Mouse (Mus musculus) liver, embryonic 12.5 days (tissue): Measurements from ENCODE around the gene Olfr395. TPM values are rescaled to one million over a fixed set of nuclear protein-coding genes. Genes with fewer than 3 reads are reported as not detected.
"Not testable (repeated sequence)": the region's sequence is repeated elsewhere in the genome, so short reads cannot be mapped to it uniquely, and the experiment has no call there.

Source experiments
- ATAC-seq: fragments of 200-750 bp; cut with Nextera tagmentation; 2 replicates; pipeline ENCODE4 v1.8.0; 2017; ENCODE audit warnings: moderate number of reproducible peaks, mild to moderate bottlenecking, moderate library complexity
- H3K27ac ChIP-seq: fragments of 300-500 bp; sonication (generic); 2 replicates; pipeline ENCODE4 v1.5.1; 2016; ENCODE audit warnings: mild to moderate bottlenecking
- H3K27me3 ChIP-seq: fragments of 300-500 bp; sonication (generic); replicated peaks from 2 replicates; pipeline ENCODE4 v1.6.1; 2016; ENCODE audit warnings: mild to moderate bottlenecking, moderate library complexity
- H3K36me3 ChIP-seq: fragments of 300-500 bp; sonication (generic); 2 replicates; pipeline ENCODE4 v1.6.1; 2016; ENCODE audit warnings: mild to moderate bottlenecking, moderate library complexity
- H3K4me1 ChIP-seq: fragments of 300-500 bp; sonication (generic); 2 replicates; pipeline ENCODE4 v1.6.1; 2016
- H3K4me2 ChIP-seq: fragments of 300-500 bp; sonication (generic); 2 replicates; pipeline ENCODE4 v1.6.1; 2016; ENCODE audit warnings: mild to moderate bottlenecking, moderate library complexity
- H3K4me3 ChIP-seq: fragments of 300-500 bp; sonication (generic); 2 replicates; pipeline ENCODE4 v1.5.1; 2016; ENCODE audit warnings: mild to moderate bottlenecking, moderate library complexity
- H3K9ac ChIP-seq: fragments of 300-500 bp; sonication (generic); 2 replicates; pipeline ENCODE4 v1.6.1; 2016; ENCODE audit warnings: mild to moderate bottlenecking, moderate library complexity
- H3K9me3 ChIP-seq: fragments of 300-500 bp; sonication (generic); replicated peaks from 2 replicates; pipeline ENCODE4 v1.6.1; 2016; ENCODE audit warnings: mild to moderate bottlenecking, moderate library complexity
- WGBS: fragments of 180-500 bp; shearing (Covaris S2); methylation state at CpG from one replicate; pipeline ENCODE4 v1.1.7; 2016; ENCODE audit not compliant: insufficient replicate concordance; 5-methylcytosine and 5-hydroxymethylcytosine counted together
- polyA plus RNA-seq: library from polyadenylated mRNA; unstranded; fragments of >200 nt; fragmentation: Nextera tagmentation; extraction: Ambion mirVana; gene quantifications from 2 replicates; pipeline ENCODE4 v1.2.1, GENCODE M21; 2016

Olfr395 gene
- polyA plus RNA-seq, result not detected in 2 replicates

- H3K4me2 ChIP-seq, H3K4me3 ChIP-seq, ATAC-seq, H3K27ac ChIP-seq, H3K36me3 ChIP-seq, H3K9me3 ChIP-seq, H3K4me1 ChIP-seq, H3K27me3 ChIP-seq, H3K9ac ChIP-seq: not testable (repeated sequence)
- WGBS, result 52% methylated on average over 4 of the region's 4 CpGs
Observed at GRCm38 (mm10) chr11:73909199-73909598, at the start of gene Olfr395. Gene Olfr395, minus strand, starts transcription at chr11:73909299.

GRCm38 (mm10) chr11:73936377-73936776 is 27.3 kb upstream of the Olfr395 start, which contains the start of gene Olfr23:
Gene Olfr23, plus strand, starts transcription at chr11:73936677.
- H3K27ac ChIP-seq, result no peak within 1 kb of the TSS
- ATAC-seq, result no peak
- no peaks in the 10 kb centered on the region for H3K4me1 ChIP-seq
- H3K4me3 ChIP-seq, result no peak within 1 kb of the TSS
- no peak within 1 kb of the TSS for H3K9ac ChIP-seq
- 0 out of 2 replicates have a peak, but pooled peaks cover 3% of the 10 kb centered on the region for H3K9me3 ChIP-seq
- H3K36me3 ChIP-seq, result no peaks in the 10 kb centered on the region
- no peaks in the 10 kb centered on the region for H3K27me3 ChIP-seq
- no peak within 1 kb of the TSS for H3K4me2 ChIP-seq

- H3K4me1 ChIP-seq, result no peaks in the 10 kb centered on the region
- no peaks in the 10 kb centered on the region for H3K36me3 ChIP-seq
- H3K27ac ChIP-seq, result no peak within 1 kb of the TSS
- 67% methylated on average over 1 of the region's 1 CpGs for WGBS
- no peak within 1 kb of the TSS for H3K4me3 ChIP-seq
- no peak within 1 kb of the TSS for H3K4me2 ChIP-seq
- H3K9ac ChIP-seq, result no peak within 1 kb of the TSS
- H3K27me3 ChIP-seq, result no peaks in the 10 kb centered on the region
- H3K9me3 ChIP-seq, result no peaks in the 10 kb centered on the region
- no peak for ATAC-seq
Observed at GRCm38 (mm10) chr11:73890671-73891070, 18.4 kb downstream of the Olfr395 start, which contains the start of gene Olfr394. Gene Olfr394, minus strand, starts transcription at chr11:73890771.

Other genes starting within 250 kb of the Olfr395 start
- not detected in 2 replicates for gene Zfp735, start 220.5 kb downstream of the Olfr395 start, polyA plus RNA-seq
- gene Olfr389, start 128.6 kb downstream of the Olfr395 start, polyA plus RNA-seq, result not detected in 2 replicates
- not detected in 2 replicates for gene Olfr390, start 126.3 kb downstream of the Olfr395 start, polyA plus RNA-seq
- not detected in 2 replicates for gene Olfr391-ps, start 106.2 kb downstream of the Olfr395 start, polyA plus RNA-seq
- gene Olfr392, start 92.2 kb downstream of the Olfr395 start, polyA plus RNA-seq, result not detected in 2 replicates
- gene Olfr393, start 57.8 kb downstream of the Olfr395 start, polyA plus RNA-seq, result not detected in 2 replicates
- not detected in 2 replicates for gene Olfr394, start 18.5 kb downstream of the Olfr395 start, polyA plus RNA-seq
- gene Olfr23, start 27.4 kb upstream of the Olfr395 start, polyA plus RNA-seq, result not detected in 2 replicates
- not detected in 2 replicates for gene Olfr397, start 51.5 kb upstream of the Olfr395 start, polyA plus RNA-seq
- not detected in 2 replicates for gene Olfr398, start 81.1 kb upstream of the Olfr395 start, polyA plus RNA-seq
- gene Olfr139, start 147.3 kb upstream of the Olfr395 start, polyA plus RNA-seq, result not detected in 2 replicates
- gene Olfr399, start 147.3 kb upstream of the Olfr395 start, polyA plus RNA-seq, result not detected in 2 replicates
- gene Zfp616, start 160.7 kb upstream of the Olfr395 start, polyA plus RNA-seq, result not detected in 2 replicates
- not detected in 2 replicates for gene Olfr401, start 204.4 kb upstream of the Olfr395 start, polyA plus RNA-seq
- not detected in 2 replicates for gene Olfr402, start 244.2 kb upstream of the Olfr395 start, polyA plus RNA-seq